Mouse (Mus musculus) MEL (cell line): Measurements from ENCODE around the gene Nsg1. TPM values are rescaled to one million over a fixed set of nuclear protein-coding genes. Genes with fewer than 3 reads are reported as not detected.

Experiments used
- DNase-seq: peaks from one replicate; pipeline ENCODE4 v3.0.0; 2011; ENCODE audit warnings: low read depth, low spot score
- H3K27ac ChIP-seq: 2 replicates; pipeline ENCODE4 v1.5.1; 2012; ENCODE audit warnings: low read depth, mild to moderate bottlenecking, control low read depth, low read length, moderate library complexity; ENCODE audit not compliant: control insufficient read depth
- H3K27me3 ChIP-seq, 2 experiments: fragments of 150-350 bp in 1 of 2; sonication (generic) in 1 of 2; 2 replicates each; pipeline ENCODE4 v1.6.1; 2012; ENCODE audit warnings: low read length in 2 of 2, mild to moderate bottlenecking in 2 of 2, improper control_type of control experiment in 1 of 2, moderate library complexity in 1 of 2; ENCODE audit not compliant: insufficient read depth in 2 of 2, control insufficient read depth in 1 of 2
- H3K36me3 ChIP-seq, 2 experiments: 2 replicates each; pipeline ENCODE4 v1.6.1; 2012 to 2014; ENCODE audit warnings: low read length in 2 of 2, improper control_type of control experiment in 1 of 2, inconsistent platforms in 1 of 2, mild to moderate bottlenecking in 1 of 2; ENCODE audit not compliant: insufficient read depth in 2 of 2, control insufficient read depth in 1 of 2
- H3K4me1 ChIP-seq, 2 experiments: fragments of 150-350 bp in 1 of 2; sonication (generic) in 1 of 2; 2 replicates each; pipeline ENCODE4 v1.6.1; 2012; ENCODE audit warnings: low read length in 2 of 2, improper control_type of control experiment in 1 of 2, mild to moderate bottlenecking in 1 of 2; ENCODE audit not compliant: insufficient read depth in 2 of 2, control insufficient read depth in 1 of 2
- H3K4me3 ChIP-seq, 2 experiments: fragments of 150-350 bp in 1 of 2; sonication (generic) in 1 of 2; 2 replicates each; pipeline ENCODE4 v1.5.1; 2012; ENCODE audit warnings: low read depth in 2 of 2, low read length in 2 of 2, mild to moderate bottlenecking in 2 of 2, moderate library complexity in 2 of 2, control low read depth in 1 of 2, improper control_type of control experiment in 1 of 2; ENCODE audit not compliant: control insufficient read depth in 1 of 2, insufficient read depth in 1 of 2
- H3K79me2 ChIP-seq: 2 replicates; pipeline ENCODE4 v1.6.1; 2012; ENCODE audit warnings: mild to moderate bottlenecking, low read length, moderate library complexity; ENCODE audit not compliant: control insufficient read depth, poor library complexity, insufficient read depth
- H3K9ac ChIP-seq: 2 replicates; pipeline ENCODE4 v1.6.1; 2012; ENCODE audit warnings: low read depth, mild to moderate bottlenecking, control low read depth, low read length, moderate library complexity; ENCODE audit not compliant: control insufficient read depth, poor library complexity, severe bottlenecking
- H3K9me3 ChIP-seq: fragments of 150-350 bp; sonication (generic); replicated peaks from 2 replicates; pipeline ENCODE4 v1.6.1; 2012; ENCODE audit warnings: mild to moderate bottlenecking, low read length, improper control_type of control experiment, moderate library complexity; ENCODE audit not compliant: insufficient read depth
- CHD1 ChIP-seq: IDR thresholded peaks from 2 replicates; pipeline ENCODE4 v1.6.1; 2012; ENCODE audit warnings: low read depth, mild to moderate bottlenecking, inconsistent platforms, low read length, improper control_type of control experiment
- CHD2 ChIP-seq: IDR thresholded peaks from 2 replicates; pipeline ENCODE4 v1.6.1; 2011; ENCODE audit warnings: low read length, improper control_type of control experiment
- CTCF ChIP-seq, 3 experiments: IDR thresholded peaks in 2 of 3; conservative IDR thresholded peaks in 1 of 3; 2 replicates each; pipeline ENCODE4 v1.5.1; 2011 to 2012; ENCODE audit warnings: low read length in 3 of 3, low read depth in 2 of 3, mild to moderate bottlenecking in 2 of 3, improper control_type of control experiment in 1 of 3, inconsistent platforms in 1 of 3, mixed read lengths in 1 of 3, moderate library complexity in 1 of 3; ENCODE audit not compliant: control insufficient read depth in 1 of 3, insufficient read depth in 1 of 3, poor library complexity in 1 of 3, severe bottlenecking in 1 of 3
- GATA1 ChIP-seq: IDR thresholded peaks from 2 replicates; pipeline ENCODE4 v1.6.1; 2011; ENCODE audit warnings: low read depth, low read length, improper control_type of control experiment
- HCFC1 ChIP-seq: IDR thresholded peaks from 2 replicates; pipeline ENCODE4 v1.6.1; 2012; ENCODE audit warnings: low read depth, mild to moderate bottlenecking, inconsistent platforms, low read length, improper control_type of control experiment, moderate library complexity
- MAX ChIP-seq: IDR thresholded peaks from 2 replicates; pipeline ENCODE4 v1.6.1; 2011; ENCODE audit warnings: low read length, improper control_type of control experiment
- MAZ ChIP-seq: IDR thresholded peaks from 2 replicates; pipeline ENCODE4 v1.6.1; 2012; ENCODE audit warnings: low read depth, mild to moderate bottlenecking, inconsistent platforms, low read length, improper control_type of control experiment
- MEF2A ChIP-seq: IDR thresholded peaks from 2 replicates; pipeline ENCODE4 v1.6.1; 2014; ENCODE audit warnings: low read depth, mild to moderate bottlenecking, inconsistent platforms, low read length, improper control_type of control experiment; ENCODE audit not compliant: poor library complexity, insufficient replicate concordance, severe bottlenecking; ENCODE audit errors: extremely low read depth
- MYC ChIP-seq: IDR thresholded peaks from 2 replicates; pipeline ENCODE4 v1.6.1; 2011; ENCODE audit warnings: low read depth, mild to moderate bottlenecking, low read length, improper control_type of control experiment, moderate library complexity
- NELFE ChIP-seq: IDR thresholded peaks from 2 replicates; pipeline ENCODE4 v1.6.1; 2011; ENCODE audit warnings: low read depth, low read length, improper control_type of control experiment
- POLR2A ChIP-seq, 2 experiments: IDR thresholded peaks; 2 replicates each; pipeline ENCODE4 v1.6.1; 2011 to 2012; ENCODE audit warnings: low read length in 2 of 2, mild to moderate bottlenecking in 2 of 2, control low read depth in 1 of 2, improper control_type of control experiment in 1 of 2, low read depth in 1 of 2, moderate library complexity in 1 of 2; ENCODE audit not compliant: control insufficient read depth in 1 of 2, insufficient read depth in 1 of 2, poor library complexity in 1 of 2
- POLR2AphosphoS2 ChIP-seq: IDR thresholded peaks from 2 replicates; pipeline ENCODE4 v1.6.1; 2011; ENCODE audit warnings: low read length, improper control_type of control experiment
- SMC3 ChIP-seq: IDR thresholded peaks from 2 replicates; pipeline ENCODE4 v1.6.1; 2011; ENCODE audit warnings: low read depth, low read length, improper control_type of control experiment
- TAL1 ChIP-seq: IDR thresholded peaks from 2 replicates; pipeline ENCODE4 v1.6.1; 2012; ENCODE audit warnings: mild to moderate bottlenecking, inconsistent platforms, low read length, moderate library complexity, mixed read lengths
- TBP ChIP-seq: IDR thresholded peaks from 2 replicates; pipeline ENCODE4 v1.8.0; 2011; ENCODE audit warnings: low read depth, low read length, improper control_type of control experiment
- TCF12 ChIP-seq: IDR thresholded peaks from 2 replicates; pipeline ENCODE4 v1.6.1; 2014; ENCODE audit warnings: low read depth, mild to moderate bottlenecking, inconsistent platforms, low read length, improper control_type of control experiment, moderate library complexity
- USF1 ChIP-seq: IDR thresholded peaks from 2 replicates; pipeline ENCODE4 v1.6.1; 2014; ENCODE audit warnings: low read depth, mild to moderate bottlenecking, inconsistent platforms, low read length, improper control_type of control experiment, moderate library complexity
- USF2 ChIP-seq, 2 experiments: IDR thresholded peaks; 2 replicates each; pipeline ENCODE4 v1.6.1; 2011 to 2012; ENCODE audit warnings: improper control_type of control experiment in 2 of 2, low read length in 2 of 2, borderline replicate concordance in 1 of 2, inconsistent platforms in 1 of 2, low read depth in 1 of 2, mild to moderate bottlenecking in 1 of 2; ENCODE audit not compliant: insufficient read depth in 1 of 2
- ZC3H11A ChIP-seq: IDR thresholded peaks from 2 replicates; pipeline ENCODE4 v1.6.1; 2012; ENCODE audit warnings: low read depth, mild to moderate bottlenecking, inconsistent platforms, low read length, improper control_type of control experiment
- ZKSCAN1 ChIP-seq: IDR thresholded peaks from 2 replicates; pipeline ENCODE4 v1.6.1; 2012; ENCODE audit warnings: low read depth, mild to moderate bottlenecking, inconsistent platforms, low read length, improper control_type of control experiment, moderate library complexity
- ZMIZ1 ChIP-seq: IDR thresholded peaks from 2 replicates; pipeline ENCODE4 v1.6.1; 2012; ENCODE audit warnings: low read depth, mild to moderate bottlenecking, inconsistent platforms, low read length, improper control_type of control experiment, moderate library complexity
- polyA plus RNA-seq, 2 experiments: library from polyadenylated mRNA; stranded (reverse) in 1 of 2; unstranded in 1 of 2; fragments of >175 nt in 1 of 2; fragments of >200 nt in 1 of 2; gene quantifications; 2 replicates each; pipeline versions ENCODE4 v1.2.1 to v1.2.4; 2012; ENCODE audit warnings: low replicate concordance in 2 of 2, low read depth in 1 of 2; ENCODE audit not compliant: insufficient read length in 2 of 2, insufficient read depth in 1 of 2, missing spikeins in 1 of 2
- total RNA-seq: library from RNA; depleted of rRNA; stranded (reverse); fragments of 300-350 nt; gene quantifications from 2 replicates; pipeline ENCODE4 v1.2.3, GENCODE M21; 2012

The Nsg1 gene
- total and polyA plus RNA-seq, 3 experiments, result 0.12 to 0.18 TPM; not detected in 1

DNA sequence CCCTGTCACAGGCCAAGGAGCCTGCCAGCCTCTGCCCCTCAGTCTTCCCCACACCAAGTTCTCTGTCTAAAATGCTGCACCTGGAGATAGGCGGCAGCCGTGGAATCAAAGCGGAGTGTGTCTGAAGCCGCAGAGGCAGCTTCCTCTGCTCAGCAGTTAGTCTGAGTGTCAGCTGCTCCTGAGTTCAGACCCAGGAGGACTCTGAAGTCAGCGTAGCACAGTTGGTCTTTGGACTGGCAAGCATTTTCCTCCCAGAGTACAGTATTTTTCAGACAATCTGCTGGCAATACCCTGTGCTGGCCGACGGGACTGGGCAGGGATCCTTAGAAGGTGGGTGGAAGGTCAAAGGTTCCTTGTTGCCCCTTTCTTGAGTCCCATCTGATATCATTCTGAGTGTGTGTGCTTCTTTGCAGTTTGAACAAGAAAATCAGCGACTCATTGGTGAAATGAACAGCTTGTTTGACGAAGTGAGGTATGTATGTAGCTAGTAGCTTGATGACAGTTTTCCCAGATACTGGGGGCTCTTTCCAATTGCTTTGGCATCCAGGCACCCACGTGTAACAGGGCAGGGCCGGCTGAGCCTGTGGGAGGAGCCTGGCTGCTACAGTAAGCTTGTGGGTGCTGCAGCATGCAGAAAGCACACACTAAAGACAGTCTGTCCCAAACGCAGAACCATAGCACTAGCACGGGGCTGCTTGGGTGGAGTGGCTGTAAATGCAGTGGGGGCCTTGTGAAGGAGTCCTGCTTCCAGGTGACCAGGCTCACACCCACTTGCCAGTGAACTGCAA lies 33.0 kb downstream of the Nsg1 start:
- Histone ChIP-seq H3K36me3 (no peaks in the 10 kb centered on the region; a peak in 2 of 4 replicates), H3K9me3 (no peaks in the 10 kb centered on the region), H3K79me2 (no peaks in the 10 kb centered on the region), H3K4me3 (no peak overlapping the region), H3K27me3 (no peaks in the 10 kb centered on the region), H3K9ac (no peak overlapping the region), H3K27ac (no peak overlapping the region), H3K4me1 (no peaks in the 10 kb centered on the region)
- DNase-seq, result no peak
- TF ChIP-seq USF1, result no peak
- TF ChIP-seq ZMIZ1, result no peak
- no peak for TF ChIP-seq SMC3
- TF ChIP-seq HCFC1, result no peak
- no peak for TF ChIP-seq ZKSCAN1
- TF ChIP-seq TCF12, result no peak
- TF ChIP-seq USF2 (IDR thresholded peaks at IDR 0.05; ENCODE audit: borderline replicate concordance in 1 of 2, insufficient read depth in 1 of 2, low read depth in 1 of 2, low read length in 2 of 2), result no peak
- TF ChIP-seq MAZ, result no peak
- no peak for TF ChIP-seq MYC
- TF ChIP-seq TBP, result no peak
- TF ChIP-seq ZC3H11A, result no peak

DNA sequence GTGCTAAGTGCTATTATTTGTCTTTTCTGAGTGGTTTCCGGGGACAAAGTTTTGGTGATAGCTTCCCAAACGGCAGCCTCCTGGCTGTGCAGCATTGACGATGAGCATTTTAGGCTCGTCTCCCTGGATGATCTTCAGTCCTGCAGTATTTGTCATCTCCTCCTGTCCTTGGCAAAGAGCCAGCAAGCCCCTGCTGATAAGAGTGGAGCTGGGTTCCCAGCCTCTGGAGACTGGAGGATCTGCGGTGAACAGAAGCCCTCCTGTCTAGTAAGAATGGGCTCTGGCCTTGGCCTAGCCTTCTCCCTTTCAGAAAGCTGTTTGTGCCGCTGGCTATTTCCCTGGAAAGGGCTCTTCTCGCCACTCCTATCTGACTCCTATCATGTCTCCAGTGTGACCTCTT lies 38.0 kb downstream of the Nsg1 start:
- no peaks in the 10 kb centered on the region for H3K79me2 ChIP-seq
- no peaks in the 10 kb centered on the region; a peak in 1 of 4 replicates for H3K36me3 ChIP-seq
- H3K27me3 ChIP-seq, result no peaks in the 10 kb centered on the region

DNA sequence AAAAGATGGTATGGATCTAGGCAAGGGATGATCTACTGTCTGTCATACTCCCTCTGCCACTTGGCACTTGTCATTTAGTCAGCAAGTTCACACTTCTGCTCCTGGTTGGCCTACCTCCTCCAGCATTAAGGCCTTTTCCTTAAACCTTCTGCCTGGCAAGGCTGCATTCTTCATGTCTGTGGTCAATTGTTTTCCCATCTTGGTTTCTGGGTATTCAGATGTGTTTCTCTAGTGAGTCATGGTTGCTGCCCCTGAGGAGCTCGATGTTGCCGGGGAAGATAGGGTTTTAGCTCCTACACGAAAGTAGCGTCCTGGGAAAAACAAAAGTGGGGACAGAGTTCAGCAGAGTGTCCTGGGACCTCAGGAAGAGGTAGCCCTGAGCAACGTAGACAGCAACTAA lies 40.4 kb downstream of the Nsg1 start:
- H3K79me2 ChIP-seq, result no peaks in the 10 kb centered on the region
- no peak overlapping the region for H3K4me3 ChIP-seq
- H3K36me3 ChIP-seq, result peaks cover 0 to 2% of the 10 kb centered on the region in 2 experiments; a peak in 2 of 4 replicates
- H3K9me3 ChIP-seq, result no peaks in the 10 kb centered on the region
- H3K9ac ChIP-seq, result no peak overlapping the region
- DNase-seq, result no peak
- no peaks in the 10 kb centered on the region for H3K27me3 ChIP-seq
- no peaks in the 10 kb centered on the region for H3K4me1 ChIP-seq
- H3K27ac ChIP-seq, result no peak overlapping the region
- TF ChIP-seq MAX (no peak), POLR2AphosphoS2 (no peak), CHD2 (no peak), NELFE (no peak), GATA1 (no peak), CHD1 (no peak), POLR2A (IDR thresholded peaks at IDR 0.05; ENCODE audit: control insufficient read depth in 1 of 2, insufficient read depth in 1 of 2, low read depth in 1 of 2, low read length in 2 of 2, poor library complexity in 1 of 2) (no peak), USF1 (no peak), CTCF (IDR thresholded peaks at IDR 0.05 in 2 of 3, conservative IDR thresholded peaks at IDR 0.05 in 1 of 3; ENCODE audit: control insufficient read depth in 1 of 3, insufficient read depth in 1 of 3, low read depth in 2 of 3, low read length in 3 of 3, poor library complexity in 1 of 3, severe bottlenecking in 1 of 3) (no peak)

More for the DNA sequence above, 38.0 kb downstream of the Nsg1 start:
- no peaks in the 10 kb centered on the region for H3K4me1 ChIP-seq
- no peak for TF ChIP-seq ZKSCAN1
- peak; percentile 65 for TF ChIP-seq GATA1
- no peak for TF ChIP-seq TAL1
- no peak for TF ChIP-seq MEF2A
- TF ChIP-seq, all 39 proteins: peak for 1
- no peak overlapping the region for H3K4me3 ChIP-seq
- no peaks in the 10 kb centered on the region for H3K9me3 ChIP-seq
- no peak overlapping the region for H3K27ac ChIP-seq
- DNase-seq, result peak; percentile 43
- H3K9ac ChIP-seq, result no peak overlapping the region
